Mouse (Mus musculus) midbrain, postnatal 0 days (tissue): ENCODE data around the gene Lrrc23. TPM values are rescaled to one million over a fixed set of nuclear protein-coding genes. Genes with fewer than 3 reads are reported as not detected.
A peak's percentile ranks its signal among the peaks of the same experiment; 100 is the strongest.

Experiments used
- ATAC-seq: fragments of 200-750 bp; cut with Nextera tagmentation; 2 replicates; pipeline ENCODE4 v1.8.0; 2017; ENCODE audit warnings: moderate number of reproducible peaks, mild to moderate bottlenecking, moderate TSS enrichment, moderate library complexity; ENCODE audit not compliant: low FRiP score
- DNase-seq: peaks from one replicate; pipeline ENCODE4 v3.0.0-alpha.2; 2015; ENCODE audit warnings: low spot score
- H3K27ac ChIP-seq: fragments of 300-500 bp; sonication (generic); 2 replicates; pipeline ENCODE4 v1.5.1; 2014; ENCODE audit warnings: low read depth, mild to moderate bottlenecking, low read length, mixed read lengths
- H3K27me3 ChIP-seq: fragments of 300-500 bp; sonication (generic); 2 replicates; pipeline ENCODE4 v1.6.1; 2014; ENCODE audit warnings: low read length, control low read depth, mixed read lengths; ENCODE audit not compliant: insufficient read depth
- H3K36me3 ChIP-seq: fragments of 300-500 bp; sonication (generic); 2 replicates; pipeline ENCODE4 v1.6.1; 2014; ENCODE audit warnings: low read length, control low read depth, mixed read lengths; ENCODE audit not compliant: insufficient read depth
- H3K4me1 ChIP-seq: fragments of 300-500 bp; sonication (generic); 2 replicates; pipeline ENCODE4 v1.6.1; 2014; ENCODE audit warnings: mild to moderate bottlenecking, control low read depth, antibody characterized with exemption, low read length, mixed read lengths; ENCODE audit not compliant: insufficient read depth
- H3K4me2 ChIP-seq: fragments of 300-500 bp; sonication (generic); 2 replicates; pipeline ENCODE4 v1.6.1; 2014; ENCODE audit warnings: low read depth, mild to moderate bottlenecking, low read length, mixed read lengths; ENCODE audit not compliant: poor library complexity, severe bottlenecking
- H3K4me3 ChIP-seq: fragments of 300-500 bp; sonication (generic); 2 replicates; pipeline ENCODE4 v1.5.1; 2014; ENCODE audit warnings: low read depth, mild to moderate bottlenecking, low read length, moderate library complexity
- H3K9ac ChIP-seq: fragments of 300-500 bp; sonication (generic); replicated peaks from 2 replicates; pipeline ENCODE4 v1.6.1; 2014; ENCODE audit warnings: mild to moderate bottlenecking, low read length, moderate library complexity, mixed read lengths; ENCODE audit not compliant: poor library complexity, severe bottlenecking
- H3K9me3 ChIP-seq: fragments of 300-500 bp; sonication (generic); 2 replicates; pipeline ENCODE4 v1.6.1; 2016; ENCODE audit warnings: low read length, control low read depth
- CTCF ChIP-seq: IDR thresholded peaks from 2 replicates; pipeline ENCODE4 v1.5.1; 2016; ENCODE audit warnings: antibody characterized with exemption, mild to moderate bottlenecking
- WGBS: fragments of 180-500 bp; shearing (Covaris S2); extraction: QIAGEN DNeasy Blood & Tissue Kit; methylation state at CpG from one replicate; pipeline ENCODE4 v1.1.7; 2014; 5-methylcytosine and 5-hydroxymethylcytosine counted together
- polyA plus RNA-seq: library from polyadenylated mRNA; unstranded; fragments of >200 nt; fragmentation: Nextera tagmentation; extraction: Ambion mirVana; gene quantifications from 2 replicates; pipeline ENCODE4 v1.2.1, GENCODE M21; 2015
- total RNA-seq: library from RNA; depleted of rRNA; stranded (reverse); fragments of >200 nt; gene quantifications from 2 replicates; pipeline ENCODE4 v1.2.3, GENCODE M21; 2014

Gene Lrrc23
- total and polyA plus RNA-seq, 2 experiments from 2014 or later = 9.0 to 12.8 TPM

GRCm38 (mm10) chr6:124744755-124745321, 34.7 kb downstream of the Lrrc23 start:
- DNase-seq = no peak
- H3K4me3 ChIP-seq = peak overlapping the region; percentile 44
- TF ChIP-seq CTCF = no peak
- no peaks in the 10 kb centered on the region for H3K27me3 ChIP-seq
- no peaks in the 10 kb centered on the region for H3K9me3 ChIP-seq
- WGBS = 69% methylated on average over 26 of the region's 26 CpGs
- no peak for ATAC-seq
- H3K9ac ChIP-seq = no peak overlapping the region; the same call in 1 of the 2 replicates
- H3K4me1 ChIP-seq = 0 out of 2 replicates have a peak, but pooled peaks cover under 1% of the 10 kb centered on the region
- peak overlapping the region; percentile 97 for H3K4me2 ChIP-seq
- peak overlapping the region; percentile 65 for H3K27ac ChIP-seq
- peaks cover 46% of the 10 kb centered on the region for H3K36me3 ChIP-seq

GRCm38 (mm10) chr6:124743647-124744046, 35.9 kb downstream of the Lrrc23 start:
- no peaks in the 10 kb centered on the region for H3K9me3 ChIP-seq
- peaks cover 37% of the 10 kb centered on the region for H3K36me3 ChIP-seq
- ATAC-seq = no peak
- no peak for DNase-seq
- no peak overlapping the region for H3K4me3 ChIP-seq
- H3K4me2 ChIP-seq = no peak overlapping the region
- H3K4me1 ChIP-seq = peaks cover 6% of the 10 kb centered on the region; the same call in 1 of the 2 replicates
- WGBS = 90% methylated on average over 8 of the region's 8 CpGs
- no peak overlapping the region for H3K9ac ChIP-seq
- H3K27ac ChIP-seq = no peak overlapping the region; the same call in 1 of the 2 replicates
- TF ChIP-seq CTCF = no peak
- no peaks in the 10 kb centered on the region for H3K27me3 ChIP-seq

GRCm38 (mm10) chr6:124742839-124743514, 36.5 kb downstream of the Lrrc23 start:
- no peak for DNase-seq
- Histone ChIP-seq H3K4me2 (no peak overlapping the region), H3K4me1 (peaks cover 6% of the 10 kb centered on the region; the same call in 1 of the 2 replicates), H3K9ac (no peak overlapping the region), H3K4me3 (no peak overlapping the region), H3K9me3 (no peaks in the 10 kb centered on the region), H3K36me3 (peaks cover 34% of the 10 kb centered on the region), H3K27me3 (no peaks in the 10 kb centered on the region), H3K27ac (no peak overlapping the region)
- no peak for TF ChIP-seq CTCF
- 95% methylated on average over 15 of the region's 15 CpGs for WGBS
- ATAC-seq = no peak

- Histone ChIP-seq H3K36me3 (peaks cover 24% of the 10 kb centered on the region), H3K9me3 (no peaks in the 10 kb centered on the region), H3K4me3 (peak overlapping the region; percentile 10; the same call in 1 of the 2 replicates), H3K4me2 (peak overlapping the region; percentile 70), H3K9ac (peak overlapping the region; percentile 91), H3K4me1 (peaks cover 6% of the 10 kb centered on the region; the same call in 1 of the 2 replicates), H3K27me3 (no peaks in the 10 kb centered on the region), H3K27ac (peak overlapping the region; percentile 98)
- ATAC-seq (no peak), DNase-seq (no peak)
- WGBS = 69% methylated on average over 3 of the region's 3 CpGs
- TF ChIP-seq CTCF = no peak
Observed at GRCm38 (mm10) chr6:124741842-124742241, 37.7 kb downstream of the Lrrc23 start.

GRCm38 (mm10) chr6:124740888-124741761, 38.4 kb downstream of the Lrrc23 start, which contains the start of gene Grcc10:
TSS of gene Grcc10 (minus strand) at chr6:124741374.
- Histone ChIP-seq H3K9me3 (no peaks in the 10 kb centered on the region), H3K4me1 (peaks cover 6% of the 10 kb centered on the region; the same call in 1 of the 2 replicates), H3K9ac (peak within 1 kb of the TSS; percentile 91), H3K27ac (peak within 1 kb of the TSS; percentile 98), H3K4me3 (peak within 1 kb of the TSS; percentile 52), H3K36me3 (peaks cover 24% of the 10 kb centered on the region), H3K4me2 (peak within 1 kb of the TSS; percentile 70), H3K27me3 (no peaks in the 10 kb centered on the region)
- peak; percentile 84 for ATAC-seq
- under 1% methylated on average over 41 of the region's 41 CpGs for WGBS
- peak; percentile 96 for DNase-seq
- no peak for TF ChIP-seq CTCF
